Mouse (Mus musculus) adrenal gland, postnatal 4 days (tissue): ENCODE measurements around the gene Pgap2. TPM values are rescaled to one million over a fixed set of nuclear protein-coding genes. Genes with fewer than 3 reads are reported as not detected.
A peak's percentile ranks its signal among the peaks of the same experiment; 100 is the strongest.
"Not testable (repeated sequence)": the region's sequence is repeated elsewhere in the genome, so short reads cannot be mapped to it uniquely, and the experiment has no call there.

Source experiments
- DNase-seq, 2 experiments: peaks; one replicate each; pipeline ENCODE4 v3.0.0; 2021 to 2022; ENCODE audit warnings: low spot score in 2 of 2, mixed read lengths in 2 of 2
- total RNA-seq, 2 experiments: library from RNA; stranded (reverse); gene quantifications; 2 replicates each; pipeline ENCODE4 v1.2.3; 2021

Pgap2 gene
- total RNA-seq, 2 experiments from 2014 or later: 130 TPM

GRCm38 (mm10) chr7:102260518-102260917 is 50.5 kb downstream of the Pgap2 start:
- no peak for DNase-seq

DNA sequence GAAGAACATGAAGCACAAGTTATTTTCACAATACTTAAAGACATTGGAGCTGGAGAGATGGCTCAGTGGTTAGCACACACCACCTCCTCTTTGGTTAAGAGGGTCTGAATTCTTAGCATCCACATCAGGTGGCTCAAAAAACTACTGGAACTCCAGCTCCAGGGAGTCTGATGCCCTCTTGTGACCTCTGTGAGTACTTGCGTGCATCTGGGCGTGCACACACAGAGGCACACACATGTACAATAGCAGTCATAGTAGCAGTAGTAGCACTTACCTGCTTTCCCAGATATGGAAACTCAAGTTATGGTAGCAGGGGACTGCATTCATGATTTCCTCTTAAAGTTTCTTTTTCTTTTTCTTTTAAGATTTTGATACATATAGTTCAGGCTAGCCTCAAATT is 53.0 kb downstream of the Pgap2 start:
- DNase-seq: no peak

DNA sequence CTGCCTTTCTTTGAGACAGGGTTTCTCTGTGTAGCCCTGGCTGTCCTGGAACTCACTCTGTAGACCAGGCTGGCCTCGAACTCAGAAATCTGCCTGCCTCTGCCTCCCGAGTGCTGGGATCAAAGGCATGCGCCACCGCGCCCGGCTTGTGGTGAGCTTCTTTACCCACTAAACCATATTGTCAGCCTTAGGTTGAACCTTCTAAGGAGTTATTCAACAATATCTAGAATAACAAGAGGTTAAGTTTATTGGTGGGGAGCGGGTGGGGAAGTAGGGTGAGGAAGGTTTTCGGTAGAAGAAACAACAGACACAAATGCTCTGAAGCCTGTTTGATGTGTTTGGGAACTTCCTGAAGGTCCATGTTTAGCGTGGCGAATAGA is 56.0 kb downstream of the Pgap2 start:
- DNase-seq: not testable (repeated sequence)

- DNase-seq: no peak
These were observed 56.5 kb downstream of the Pgap2 start for GRCm38 (mm10) chr7:102266401-102267042.

DNA sequence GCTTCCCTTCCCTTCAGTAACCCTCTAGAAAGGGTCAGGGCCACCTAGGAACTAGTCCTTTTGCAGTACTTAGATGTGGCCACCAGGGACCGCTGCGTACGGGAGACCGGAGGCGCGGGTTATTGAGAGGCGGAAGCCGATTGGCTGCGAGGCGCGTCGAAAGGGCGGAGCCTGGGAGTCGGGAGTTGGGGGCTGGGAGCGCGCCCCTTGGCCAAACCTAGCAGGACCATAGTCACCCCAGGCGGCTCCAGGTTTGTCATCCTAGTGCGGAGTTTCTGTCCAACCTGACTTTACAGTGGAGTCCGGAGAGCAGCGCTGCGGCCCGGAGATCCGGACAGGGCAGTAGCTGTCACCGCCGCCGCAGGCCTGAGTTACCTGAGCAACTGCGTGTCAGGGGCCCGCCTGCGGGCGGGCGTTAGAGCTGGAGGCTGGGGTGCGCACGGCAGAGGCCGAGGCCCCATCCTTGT is 57.1 kb downstream of the Pgap2 start:
- DNase-seq: peak; percentile 86 to 91

- DNase-seq: peak; percentile 34 to 50
These were observed 57.8 kb downstream of the Pgap2 start, which contains the start of gene Stim1 for GRCm38 (mm10) chr7:102267601-102268394. TSS of gene Stim1 (plus strand) at chr7:102267806.

- no peak for DNase-seq
These were observed 58.4 kb downstream of the Pgap2 start for GRCm38 (mm10) chr7:102268395-102268748.

DNA sequence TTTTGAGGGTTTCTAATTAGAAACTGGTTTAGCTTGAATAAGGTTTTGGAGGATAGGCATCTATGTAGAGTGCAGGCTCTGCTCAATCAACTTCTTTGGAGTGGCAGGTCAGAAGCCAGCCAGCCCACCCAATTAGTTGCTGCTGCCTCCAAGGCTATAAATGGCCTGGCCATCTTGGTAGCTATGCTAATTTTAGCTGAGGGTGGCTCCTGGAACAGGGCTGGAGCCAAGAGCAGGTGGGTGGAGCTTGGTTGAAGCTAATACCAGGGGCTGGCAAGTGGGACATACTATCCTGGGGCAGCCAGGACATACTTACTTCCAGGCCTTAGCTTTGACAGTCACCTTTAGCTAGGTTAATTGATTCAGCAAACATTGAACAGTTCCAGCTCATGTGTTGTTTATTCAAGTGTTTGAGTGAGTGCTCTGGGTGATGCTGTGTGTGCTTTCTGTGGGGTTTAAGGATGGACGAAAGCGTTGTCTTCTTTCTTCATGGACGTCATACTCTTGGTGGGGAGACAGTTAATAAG is 62.5 kb downstream of the Pgap2 start:
- DNase-seq: no peak

- no peak for DNase-seq
These were observed 71.4 kb downstream of the Pgap2 start for GRCm38 (mm10) chr7:102281403-102281802.

- no peak for DNase-seq
These were observed 72.3 kb downstream of the Pgap2 start for GRCm38 (mm10) chr7:102282261-102282660.

Other genes starting within 250 kb of the Pgap2 start
- gene Il18bp, start 191.5 kb upstream of the Pgap2 start, total RNA-seq: 10 to 100 TPM; 11.5 to 11.6 TPM
- gene Rnf121, start 144.7 kb upstream of the Pgap2 start, total RNA-seq: 10 to 100 TPM; 31.9 to 33.3 TPM
- 10 to 100 TPM; 24.0 to 24.4 TPM for gene Xndc1, start 144.7 kb upstream of the Pgap2 start, total RNA-seq
- gene Xntrpc, start 144.5 kb upstream of the Pgap2 start, total RNA-seq: 1 to 10 TPM; 2.1 to 2.4 TPM
- gene Trpc2, start 127.1 kb upstream of the Pgap2 start, total RNA-seq: under 1 TPM; 0.17 to 0.28 TPM
- gene Art1, start 108.5 kb upstream of the Pgap2 start, total RNA-seq: 1 to 10 TPM; 2.0 to 7.7 TPM
- under 1 TPM; 0.45 to 0.93 TPM for gene Art5, start 100.7 kb upstream of the Pgap2 start, total RNA-seq
- not detected for gene Chrna10, start 93.4 kb upstream of the Pgap2 start, total RNA-seq
- 10 to 100 TPM; 61.4 to 67.3 TPM for gene Nup98, start within 50 bp of the Pgap2 start, total RNA-seq
- gene Rhog, start 45.8 kb downstream of the Pgap2 start, total RNA-seq: 10 to 100 TPM; 57.3 to 57.5 TPM
- 10 to 100 TPM; 68.2 to 74.1 TPM for gene Stim1, start 57.6 kb downstream of the Pgap2 start, total RNA-seq
- 10 to 100 TPM; 72.0 to 73.4 TPM for gene Rrm1, start 231.5 kb downstream of the Pgap2 start, total RNA-seq